Mouse (Mus musculus) MEL (cell line): ENCODE data around the gene Ppp1r27.

Source experiments
- CHD1 ChIP-seq: IDR thresholded peaks from 2 replicates; pipeline ENCODE4 v1.6.1; 2012; ENCODE audit warnings: low read depth, mild to moderate bottlenecking, inconsistent platforms, low read length, improper control_type of control experiment
- CTCF ChIP-seq, 3 experiments: IDR thresholded peaks in 2 of 3; conservative IDR thresholded peaks in 1 of 3; 2 replicates each; pipeline ENCODE4 v1.5.1; 2011 to 2012; ENCODE audit warnings: low read length in 3 of 3, low read depth in 2 of 3, mild to moderate bottlenecking in 2 of 3, improper control_type of control experiment in 1 of 3, inconsistent platforms in 1 of 3, mixed read lengths in 1 of 3, moderate library complexity in 1 of 3; ENCODE audit not compliant: control insufficient read depth in 1 of 3, insufficient read depth in 1 of 3, poor library complexity in 1 of 3, severe bottlenecking in 1 of 3
- EP300 ChIP-seq, 2 experiments: IDR thresholded peaks; 2 replicates each; pipeline ENCODE4 v1.6.1; 2011; ENCODE audit warnings: improper control_type of control experiment in 2 of 2, low read length in 2 of 2, low read depth in 1 of 2, mild to moderate bottlenecking in 1 of 2
- ETS1 ChIP-seq: IDR thresholded peaks from 2 replicates; pipeline ENCODE4 v1.6.1; 2012; ENCODE audit warnings: low read depth, mild to moderate bottlenecking, inconsistent platforms, low read length, improper control_type of control experiment, moderate library complexity
- HCFC1 ChIP-seq: IDR thresholded peaks from 2 replicates; pipeline ENCODE4 v1.6.1; 2012; ENCODE audit warnings: low read depth, mild to moderate bottlenecking, inconsistent platforms, low read length, improper control_type of control experiment, moderate library complexity
- MXI1 ChIP-seq: IDR thresholded peaks from 2 replicates; pipeline ENCODE4 v1.6.1; 2011; ENCODE audit warnings: mild to moderate bottlenecking, low read depth, low read length, improper control_type of control experiment
- NELFE ChIP-seq: IDR thresholded peaks from 2 replicates; pipeline ENCODE4 v1.6.1; 2011; ENCODE audit warnings: low read depth, low read length, improper control_type of control experiment
- POLR2A ChIP-seq, 2 experiments: IDR thresholded peaks; 2 replicates each; pipeline ENCODE4 v1.6.1; 2011 to 2012; ENCODE audit warnings: low read length in 2 of 2, mild to moderate bottlenecking in 2 of 2, control low read depth in 1 of 2, improper control_type of control experiment in 1 of 2, low read depth in 1 of 2, moderate library complexity in 1 of 2; ENCODE audit not compliant: control insufficient read depth in 1 of 2, insufficient read depth in 1 of 2, poor library complexity in 1 of 2
- TAL1 ChIP-seq: IDR thresholded peaks from 2 replicates; pipeline ENCODE4 v1.6.1; 2012; ENCODE audit warnings: mild to moderate bottlenecking, inconsistent platforms, low read length, moderate library complexity, mixed read lengths
- TCF12 ChIP-seq: IDR thresholded peaks from 2 replicates; pipeline ENCODE4 v1.6.1; 2014; ENCODE audit warnings: low read depth, mild to moderate bottlenecking, inconsistent platforms, low read length, improper control_type of control experiment, moderate library complexity
- ZNF384 ChIP-seq: IDR thresholded peaks from 2 replicates; pipeline ENCODE4 v1.6.1; 2012; ENCODE audit warnings: low read depth, mild to moderate bottlenecking, inconsistent platforms, low read length, improper control_type of control experiment

DNA sequence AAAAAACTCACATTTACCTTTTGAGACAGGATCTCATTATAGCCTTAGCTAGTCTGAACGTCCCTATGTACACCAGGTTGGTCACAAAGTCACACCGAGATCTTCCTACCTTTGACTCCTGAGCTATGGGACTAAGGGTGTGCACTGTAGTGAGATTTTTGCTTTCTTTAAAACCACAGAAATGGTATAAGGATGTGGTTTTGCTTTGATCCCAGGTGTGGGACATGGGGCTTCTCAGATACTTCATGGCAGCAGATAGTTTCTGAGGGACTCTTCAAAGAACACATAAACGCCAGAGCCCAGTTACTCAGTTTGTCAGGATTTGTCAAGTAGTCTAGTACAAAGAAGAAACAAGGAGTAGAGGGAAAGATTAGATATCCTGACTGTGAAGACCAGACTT, 49.8 kb upstream of the Ppp1r27 start:
- TF ChIP-seq EP300 (IDR thresholded peaks at IDR 0.05; ENCODE audit: low read depth in 1 of 2, low read length in 2 of 2) (no peak), ETS1 (no peak), ZNF384 (no peak), CTCF (IDR thresholded peaks at IDR 0.05 in 2 of 3, conservative IDR thresholded peaks at IDR 0.05 in 1 of 3; ENCODE audit: control insufficient read depth in 1 of 3, insufficient read depth in 1 of 3, low read depth in 2 of 3, low read length in 3 of 3, poor library complexity in 1 of 3, severe bottlenecking in 1 of 3) (no peak), HCFC1 (no peak), POLR2A (IDR thresholded peaks at IDR 0.05; ENCODE audit: control insufficient read depth in 1 of 2, insufficient read depth in 1 of 2, low read depth in 1 of 2, low read length in 2 of 2, poor library complexity in 1 of 2) (0 out of 4 replicates have a peak, but pooled peaks of 1 of the 2 experiments have one; percentile 6), TCF12 (no peak), MXI1 (no peak), NELFE (no peak), CHD1 (no peak), TAL1 (no peak)
